Mouse (Mus musculus) spleen, postnatal 4 days (tissue): ENCODE measurements around the gene Gm13889.
A peak's percentile ranks its signal among the peaks of the same experiment; 100 is the strongest.

ENCODE experiments used
- DNase-seq, 2 experiments: peaks; one replicate each; pipeline ENCODE4 v3.0.0; 2022; ENCODE audit warnings: low spot score in 2 of 2

Gm13889 gene

DNA sequence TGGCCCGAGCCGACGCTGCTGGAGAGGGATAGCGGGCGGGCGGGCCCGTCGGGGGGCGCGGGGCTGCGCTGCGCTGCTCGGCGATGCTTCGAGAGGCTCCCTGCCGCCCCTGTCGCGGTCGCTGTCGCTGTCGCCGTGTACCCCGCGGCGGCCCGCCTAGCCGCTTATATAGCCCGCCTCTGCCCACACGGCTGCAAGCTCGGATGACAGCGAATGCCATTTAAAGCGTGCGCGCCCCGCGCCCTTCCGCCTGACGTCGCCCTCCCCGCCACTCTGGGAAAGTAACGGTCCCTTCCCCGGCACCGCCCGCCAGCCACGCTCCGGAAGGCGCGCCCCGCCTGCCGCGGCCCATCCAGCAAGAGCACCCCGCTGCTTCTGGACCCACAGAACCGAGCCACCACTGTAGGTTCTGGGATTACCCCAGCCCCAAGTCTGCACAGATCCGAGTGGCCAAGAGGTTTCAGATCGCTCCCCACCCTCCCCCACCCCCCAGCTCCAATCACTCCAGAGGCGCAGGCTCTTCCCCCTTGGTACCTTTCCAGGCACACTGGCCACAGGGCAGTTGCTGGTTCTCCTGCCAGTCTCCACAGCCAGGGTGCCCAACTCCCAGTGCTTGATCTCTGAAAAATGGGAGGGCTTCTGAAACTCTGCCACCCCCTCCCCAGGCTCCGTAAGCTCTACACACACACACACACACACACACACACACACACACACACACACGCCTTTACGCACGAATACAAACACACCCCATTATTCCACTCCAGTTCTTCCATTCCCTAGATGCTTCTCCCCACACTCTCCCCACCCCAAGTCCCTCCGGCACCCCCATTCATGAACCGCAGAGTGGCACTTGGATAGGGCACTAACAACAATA is at the start of gene Gm13889:
Gene Gm13889, minus strand, starts transcription at position 294 of the 877 bp plus-strand sequence.
- DNase-seq = peak; percentile 28 to 67

- DNase-seq = peak; percentile 74 to 91
Measured at GRCm38 (mm10) chr2:94002331-94002730, 45.3 kb upstream of the Gm13889 start.

GRCm38 (mm10) chr2:94001918-94002317 is 44.9 kb upstream of the Gm13889 start:
- no peak for DNase-seq

GRCm38 (mm10) chr2:94001411-94001810 is 44.4 kb upstream of the Gm13889 start:
- no peak for DNase-seq

- DNase-seq = no peak
Measured at GRCm38 (mm10) chr2:93996254-93996653, 39.3 kb upstream of the Gm13889 start, which contains the start of gene Gm27027. Gm27027 (minus strand) TSS chr2:93996354.

DNA sequence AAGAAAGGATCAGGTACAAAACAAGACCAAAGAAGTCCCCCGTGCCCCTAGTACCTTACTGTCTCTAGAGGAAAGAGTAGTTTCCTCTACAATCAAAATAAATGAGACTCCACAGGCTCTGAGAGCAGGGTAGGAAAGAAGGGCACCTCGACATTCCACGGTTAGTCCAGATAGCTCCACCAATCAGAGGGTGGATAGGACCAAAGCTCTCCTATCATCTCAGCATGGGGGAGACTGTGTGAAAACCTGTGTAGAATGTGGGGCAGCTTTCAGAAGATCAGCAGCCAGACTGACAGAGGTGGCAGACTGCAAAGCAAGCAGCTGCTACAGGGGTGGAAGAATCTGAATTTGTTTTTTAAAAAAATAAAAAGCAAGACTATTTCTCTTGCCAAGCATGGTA is 35.8 kb upstream of the Gm13889 start:
- no peak for DNase-seq

DNA sequence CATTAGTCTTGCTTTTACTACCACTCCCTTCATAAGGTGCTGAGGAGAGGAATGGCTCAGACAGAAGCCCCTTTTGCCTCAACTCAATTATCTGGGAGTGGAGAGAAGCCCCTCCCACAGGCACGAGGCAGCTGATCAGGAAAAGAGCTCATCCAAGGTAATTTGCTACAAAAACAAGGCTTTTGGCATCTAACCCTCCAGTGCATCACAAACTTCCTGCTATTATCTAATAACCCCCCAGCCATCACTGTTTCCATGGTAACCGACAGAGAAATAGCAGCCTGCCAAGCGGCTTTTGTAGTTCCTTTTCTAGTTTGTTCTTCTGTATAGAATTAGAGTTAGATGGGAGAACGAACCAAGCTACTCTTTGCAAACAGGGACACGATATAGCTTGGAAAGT is 35.3 kb upstream of the Gm13889 start:
- no peak for DNase-seq

- DNase-seq = no peak
Measured at GRCm38 (mm10) chr2:93991336-93991735, 34.3 kb upstream of the Gm13889 start.

GRCm38 (mm10) chr2:93988440-93988839 is 31.4 kb upstream of the Gm13889 start:
- DNase-seq = no peak

DNA sequence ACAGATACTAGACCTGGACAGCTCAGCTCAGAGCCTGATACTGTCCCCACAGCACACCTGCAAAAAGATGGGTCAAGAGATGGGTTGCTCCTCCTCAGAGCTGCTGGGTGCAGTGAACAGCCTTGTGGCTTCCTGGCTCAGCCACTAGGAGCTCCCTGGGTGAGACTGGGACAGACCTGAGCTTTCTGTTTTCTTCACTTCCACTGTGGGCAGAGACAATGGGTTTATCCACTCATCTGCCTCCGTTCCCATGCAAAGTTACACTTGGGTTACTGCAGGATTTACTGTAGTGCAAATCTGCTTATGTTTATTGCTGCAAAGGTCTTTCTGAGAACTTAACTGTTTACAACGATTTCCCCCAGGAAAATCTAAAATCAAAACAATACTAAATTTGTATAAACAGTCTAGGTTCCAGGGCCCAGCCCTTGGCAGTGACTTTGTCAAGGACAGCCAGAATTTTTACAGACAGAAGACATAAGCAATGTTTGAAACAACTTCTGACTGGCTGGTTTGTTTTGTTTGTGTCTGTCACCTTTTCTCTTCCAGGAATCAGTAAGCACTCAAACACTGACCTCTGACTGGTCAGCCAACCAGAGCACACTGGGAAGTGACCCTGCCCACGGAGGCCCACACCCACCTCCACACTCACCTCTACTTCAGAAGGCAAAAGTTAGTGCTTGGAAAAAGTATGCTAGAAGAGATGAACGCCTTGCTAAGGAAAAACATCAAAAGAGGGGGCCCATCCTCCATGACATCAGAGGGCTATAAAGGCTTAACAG is 25.6 kb upstream of the Gm13889 start:
- DNase-seq = no peak

GRCm38 (mm10) chr2:93979249-93980120 is 22.5 kb upstream of the Gm13889 start:
- DNase-seq = no peak

- DNase-seq = peak; percentile 29 to 74
Measured at GRCm38 (mm10) chr2:93976436-93977252, 19.6 kb upstream of the Gm13889 start.

GRCm38 (mm10) chr2:93975526-93976435 is 18.8 kb upstream of the Gm13889 start:
- DNase-seq = no peak

- DNase-seq = no peak
Measured at GRCm38 (mm10) chr2:93975041-93975440, 18.0 kb upstream of the Gm13889 start.

DNA sequence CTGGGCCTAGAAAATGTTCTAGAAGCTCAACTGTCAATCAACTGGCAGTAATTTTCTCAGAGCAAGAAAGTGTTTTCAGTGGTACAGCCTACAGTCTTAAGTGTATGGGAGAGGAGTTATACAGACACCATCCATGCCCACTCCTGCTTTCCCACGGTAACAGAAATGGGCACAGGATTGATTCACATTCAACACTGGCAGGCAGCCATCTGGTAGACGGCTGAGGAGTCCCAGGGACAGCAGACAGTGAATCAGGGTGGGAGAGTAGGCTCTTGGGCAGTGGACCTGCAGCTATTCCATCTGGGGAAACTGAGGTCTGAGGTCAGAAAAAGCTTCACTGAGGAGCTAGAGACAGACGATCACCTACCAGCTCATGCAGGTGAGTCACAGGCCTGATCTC is 14.6 kb upstream of the Gm13889 start:
- no peak for DNase-seq

DNA sequence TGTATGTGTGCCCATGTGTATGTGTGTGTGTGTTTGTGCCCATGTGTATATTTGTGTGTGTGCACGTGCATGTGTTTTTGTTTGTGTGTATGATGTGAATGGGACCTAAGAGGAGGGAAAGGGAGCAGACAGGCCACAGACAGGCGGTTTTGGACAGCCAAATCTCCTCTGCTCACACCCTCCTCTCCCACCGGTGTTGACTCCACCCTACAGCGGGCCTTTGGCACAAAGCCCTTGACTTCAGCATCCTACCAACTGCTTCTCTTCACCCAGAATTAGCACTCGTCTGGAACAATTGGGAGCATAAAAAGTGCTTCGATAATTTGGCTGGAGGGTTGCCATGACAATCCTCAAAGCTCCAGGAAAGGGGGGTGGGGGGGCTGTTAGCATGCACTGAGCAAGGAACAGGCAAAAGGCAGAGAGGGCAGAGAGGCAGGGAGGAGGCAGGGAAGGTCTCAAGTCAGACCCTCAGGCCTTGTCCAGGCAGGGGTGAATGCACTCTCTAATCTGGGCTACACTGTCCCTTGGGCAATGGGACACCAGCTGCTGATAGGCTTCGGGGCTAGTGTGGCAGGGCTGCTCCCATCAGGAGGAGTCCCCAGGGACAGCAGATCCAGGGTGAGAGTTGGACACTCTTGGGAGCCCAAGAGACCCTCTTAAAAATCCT is 7.6 kb upstream of the Gm13889 start:
- no peak for DNase-seq

DNA sequence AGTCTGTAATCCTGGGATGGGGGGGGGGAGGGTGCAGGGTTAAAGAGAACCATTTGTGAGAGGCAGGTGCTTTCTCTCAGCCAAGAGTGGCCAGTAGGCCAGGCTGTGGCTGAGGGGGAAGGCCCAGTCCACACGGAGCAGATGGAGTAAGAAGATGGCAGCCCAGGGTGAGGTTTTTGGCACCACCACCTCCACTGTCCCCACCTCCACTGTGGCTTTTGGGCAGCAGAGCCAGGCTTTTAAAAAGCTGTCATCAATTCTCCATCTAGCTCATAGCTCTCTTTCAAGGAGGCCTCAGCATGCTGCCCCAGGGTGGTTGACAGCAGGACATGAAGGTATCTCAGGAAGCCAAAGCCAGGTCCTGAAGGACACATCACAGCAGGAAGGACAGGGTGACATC is 6.8 kb upstream of the Gm13889 start:
- no peak for DNase-seq

- no peak for DNase-seq
Measured at GRCm38 (mm10) chr2:93961716-93962115, 4.7 kb upstream of the Gm13889 start.

GRCm38 (mm10) chr2:93959346-93959745 is 2.3 kb upstream of the Gm13889 start:
- no peak for DNase-seq
